Comparison of ENCODE assay signal across 11 mouse cellular contexts in the genomic region with DNA sequence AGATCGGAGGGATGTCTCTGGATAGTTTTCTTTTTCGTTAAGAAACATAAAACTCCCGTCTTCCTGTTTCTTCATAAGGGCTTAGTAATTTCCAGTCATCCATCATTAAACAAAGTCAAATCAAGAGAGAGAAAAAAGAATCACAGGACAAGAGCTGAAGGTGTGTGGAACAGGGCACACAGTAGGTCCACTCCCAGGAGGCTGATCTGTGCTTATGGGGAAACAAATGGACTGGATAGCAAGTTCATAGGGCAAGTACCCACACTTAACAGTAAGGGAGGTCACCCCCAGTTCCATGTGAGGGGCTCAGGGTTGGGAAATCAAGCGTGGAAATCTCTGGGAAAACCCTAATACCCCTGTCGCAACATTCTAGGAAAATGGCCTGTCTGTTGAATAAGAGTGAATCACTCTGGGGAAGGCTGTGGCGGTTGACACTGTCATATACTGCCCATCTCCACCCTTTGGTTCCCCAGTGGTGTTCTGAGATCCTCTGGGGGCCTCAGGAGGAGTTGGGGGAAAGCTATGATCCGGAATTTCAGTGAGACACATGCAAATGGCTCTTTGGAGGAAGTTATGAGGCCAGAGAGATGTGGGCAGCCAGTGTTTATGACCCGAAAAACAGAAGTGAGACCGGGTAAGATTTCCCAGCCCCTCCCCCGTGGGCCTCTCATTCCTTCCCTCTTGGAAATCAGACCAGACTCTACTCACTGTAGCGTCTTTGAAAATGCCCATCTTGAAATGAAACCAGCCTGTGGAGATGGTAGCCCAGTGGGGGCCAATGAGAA. TPM values are rescaled to one million over a fixed set of nuclear protein-coding genes. Genes with fewer than 3 reads are reported as not detected.
DNase-seq lines count a peak whose midpoint lies in the region; ATAC-seq and TF ChIP-seq lines count a peak whose summit lies in the region.
"Had no signal": no experiment of that assay in that cellular context is flagged by ENCODE, and none has a peak within 500 bp of the region (broad histone marks: within the 10 kb centered on the region; RNA-seq: fewer than 3 reads in every experiment).

No protein-coding gene starts in this region.

- DNase-seq in kidney, postnatal 14 days = no peak
- DNase-seq in B cell, adult 2 months = peak; percentile 77 to 80
- no peak for DNase-seq in midbrain, postnatal 0 days (ENCODE audit: low spot score)
- DNase-seq in embryo, embryonic 11 days = no peak
- no peak for DNase-seq in cerebellum, postnatal 4 days (ENCODE audit: low spot score in 2 of 2)
- DNase-seq: midbrain, embryonic 14.5 days had no signal

- 38% methylated on average over 11 of the region's 11 CpGs for WGBS in kidney, embryonic 14.5 days
- WGBS in midbrain, postnatal 0 days = 84% methylated on average over 11 of the region's 11 CpGs

- peaks cover 23% of the 10 kb centered on the region for H3K4me1 ChIP-seq in kidney, embryonic 14.5 days (ENCODE audit: control insufficient read depth, insufficient read depth, low read length)
- H3K4me1 ChIP-seq in midbrain, postnatal 0 days (ENCODE audit: insufficient read depth, low read length) = peaks cover 7% of the 10 kb centered on the region; the same call in 1 of the 2 replicates

- H3K36me3 ChIP-seq in kidney, embryonic 14.5 days (ENCODE audit: control insufficient read depth, insufficient read depth, low read length) = no peaks in the 10 kb centered on the region
- H3K36me3 ChIP-seq in midbrain, postnatal 0 days (ENCODE audit: insufficient read depth, low read length) = no peaks in the 10 kb centered on the region
- H3K36me3 ChIP-seq: hindbrain, embryonic 10.5 days had no signal

- H3K4me3 ChIP-seq in kidney, embryonic 14.5 days (ENCODE audit: low read length) = no peak overlapping the region
- no peak overlapping the region for H3K4me3 ChIP-seq in midbrain, postnatal 0 days (ENCODE audit: low read depth, low read length)
- H3K4me3 ChIP-seq: forebrain, embryonic 13.5 days; hindbrain, embryonic 10.5 days had no signal

- ATAC-seq in kidney, embryonic 14.5 days (ENCODE audit: low FRiP score, low TSS enrichment) = peak; percentile 45
- peak; percentile 73 for ATAC-seq in common myeloid progenitor, adult 5-6 weeks (replicated peaks; ENCODE audit: low read depth, poor library complexity, severe bottlenecking)
- peak; percentile 73 for ATAC-seq in megakaryocyte progenitor cell, adult 5-6 weeks (replicated peaks; ENCODE audit: poor library complexity)
- ATAC-seq in midbrain, postnatal 0 days (ENCODE audit: low FRiP score) = no peak
- ATAC-seq: forebrain, embryonic 13.5 days had no signal

- TF ChIP-seq CTCF in midbrain, postnatal 0 days (IDR thresholded peaks at IDR 0.05) = no peak

- no peaks in the 10 kb centered on the region for H3K27me3 ChIP-seq in kidney, embryonic 14.5 days (ENCODE audit: control insufficient read depth, insufficient read depth, low read length)
- H3K27me3 ChIP-seq in midbrain, postnatal 0 days (ENCODE audit: insufficient read depth, low read length) = 0 out of 2 replicates have a peak, but pooled peaks cover 6% of the 10 kb centered on the region

- H3K4me2 ChIP-seq in kidney, embryonic 14.5 days (replicated peaks; ENCODE audit: low read depth, low read length) = no peak overlapping the region; the same call in 1 of the 2 replicates
- no peak overlapping the region for H3K4me2 ChIP-seq in midbrain, postnatal 0 days (ENCODE audit: low read depth, low read length, poor library complexity, severe bottlenecking)
- H3K4me2 ChIP-seq: forebrain, embryonic 13.5 days had no signal

- H3K9me3 ChIP-seq in kidney, embryonic 14.5 days (ENCODE audit: control insufficient read depth, low read length) = no peaks in the 10 kb centered on the region
- no peaks in the 10 kb centered on the region for H3K9me3 ChIP-seq in midbrain, postnatal 0 days (ENCODE audit: low read length)
- H3K9me3 ChIP-seq: forebrain, embryonic 13.5 days; hindbrain, embryonic 10.5 days had no signal

- peak overlapping the region; percentile 70; the same call in 1 of the 2 replicates for H3K27ac ChIP-seq in kidney, embryonic 14.5 days (ENCODE audit: low read depth, low read length)
- no peak overlapping the region for H3K27ac ChIP-seq in midbrain, postnatal 0 days (ENCODE audit: low read depth, low read length)
- H3K27ac ChIP-seq: forebrain, embryonic 13.5 days; hindbrain, embryonic 10.5 days had no signal

- no peak overlapping the region for H3K9ac ChIP-seq in kidney, embryonic 14.5 days (ENCODE audit: low read depth, low read length)
- H3K9ac ChIP-seq in midbrain, postnatal 0 days (replicated peaks; ENCODE audit: low read length, poor library complexity, severe bottlenecking) = no peak overlapping the region
- H3K9ac ChIP-seq: forebrain, embryonic 13.5 days had no signal

RNA-seq across cellular contexts. Expression of gene Socs3, which starts 23.5 kb away (rescaled TPM):
- polyA plus RNA-seq in kidney, embryonic 14.5 days (2014; fragmentation: Nextera tagmentation; extraction: Ambion mirVana) = 6.7 and 9.6 TPM in 2 replicates
- 8.3 and 10.4 TPM in 2 replicates for total RNA-seq in common myeloid progenitor, adult 5-6 weeks (2017)
- total RNA-seq in megakaryocyte progenitor cell, adult 5-6 weeks (2015) = 0.76 and 0.96 TPM in 2 replicates
- total RNA-seq in megakaryocyte progenitor cell, adult 5-6 weeks (2017) = 0.79 and 1.1 TPM in 2 replicates
- 7.3 and 8.5 TPM in 2 replicates for total RNA-seq in midbrain, postnatal 0 days (2014; rRNA removed)
- 4.4 and 4.9 TPM in 2 replicates for polyA plus RNA-seq in midbrain, postnatal 0 days (2015; fragmentation: Nextera tagmentation; extraction: Ambion mirVana)

RNA-seq across cellular contexts. Expression of gene Pgs1, which starts 39.7 kb away (rescaled TPM):
- 30.0 and 37.5 TPM in 2 replicates for polyA plus RNA-seq in kidney, embryonic 14.5 days (2014; fragmentation: Nextera tagmentation; extraction: Ambion mirVana)
- total RNA-seq in common myeloid progenitor, adult 5-6 weeks (2017) = 6.8 and 11.7 TPM in 2 replicates
- 13.0 and 14.7 TPM in 2 replicates for total RNA-seq in megakaryocyte progenitor cell, adult 5-6 weeks (2015)
- 15.6 and 18.7 TPM in 2 replicates for total RNA-seq in megakaryocyte progenitor cell, adult 5-6 weeks (2017)
- 62.0 and 72.2 TPM in 2 replicates for total RNA-seq in midbrain, postnatal 0 days (2014; rRNA removed)
- polyA plus RNA-seq in midbrain, postnatal 0 days (2015; fragmentation: Nextera tagmentation; extraction: Ambion mirVana) = 55.0 and 61.8 TPM in 2 replicates

Comparison
In these comparisons a context has a peak if more than half of its experiments do, and no peak if none do; other contexts are left out.
1. DNase-seq: peak in B cell, adult 2 months (2 of 2); none in kidney, postnatal 14 days (single experiment), midbrain, postnatal 0 days (single experiment), embryo, embryonic 11 days (single experiment) and cerebellum, postnatal 4 days (0 of 2).